Mouse (Mus musculus): Measurements from ENCODE around the gene Itpkc. TPM values are rescaled to one million over a fixed set of nuclear protein-coding genes. Genes with fewer than 3 reads are reported as not detected.
"Not testable (repeated sequence)": the region's sequence is repeated elsewhere in the genome, so short reads cannot be mapped to it uniquely, and the experiment has no call there.

Itpkc gene
- total RNA-seq (2021): 1 to 10 TPM; 8.0 TPM

GRCm38 (mm10) chr7:27228281-27228821, at the start of gene Itpkc:
Gene Itpkc (minus strand): TSS chr7:27228661.
- peak; percentile 92 for DNase-seq (ENCODE audit: low spot score in 2 of 2)
- intact Hi-C loops (cut with DNase I): loop anchor here (5.0 kb wide), 1 partner anchor 34 kb away; no protein-coding TSS in a partner anchor

DNA sequence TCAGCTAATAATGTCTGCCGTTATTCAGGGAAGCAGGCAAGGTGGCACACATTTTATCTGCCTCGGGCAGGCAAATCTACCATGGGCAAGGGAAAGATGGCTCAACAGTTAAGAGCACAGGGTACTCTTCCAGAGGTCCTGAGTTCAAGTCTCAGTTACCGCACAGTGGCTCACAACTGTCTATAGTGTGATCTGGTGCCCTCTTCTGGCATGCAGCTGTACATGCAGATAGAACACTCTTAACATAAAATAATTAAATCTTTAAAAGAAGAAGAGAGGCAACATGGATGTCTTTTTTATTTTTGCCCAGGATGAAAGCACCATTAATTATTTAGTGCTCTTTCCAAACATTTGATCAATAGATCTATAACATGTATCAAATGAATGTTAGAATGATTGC, 48.7 kb upstream of the Itpkc start:
- DNase-seq (ENCODE audit: low spot score in 2 of 2): no peak

DNA sequence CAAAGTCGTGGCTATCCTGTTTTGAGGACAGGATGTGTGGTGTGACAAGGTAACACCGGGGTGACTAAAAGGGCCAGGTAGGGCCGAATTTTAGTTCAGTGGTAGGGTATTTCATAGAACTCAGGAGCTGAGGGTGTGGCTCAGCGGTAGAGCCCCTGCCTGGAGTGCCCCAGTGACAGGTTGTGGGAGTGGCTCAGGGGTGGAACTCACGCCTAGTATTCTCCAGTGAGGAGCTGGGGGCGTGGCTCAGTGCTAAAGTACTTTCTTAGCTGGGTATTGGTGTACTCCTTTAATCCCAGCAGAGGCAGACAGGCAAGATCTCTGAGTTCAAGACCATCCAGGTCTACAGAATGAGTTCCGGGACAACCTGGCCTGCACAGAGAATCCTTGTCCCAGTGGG, 47.6 kb upstream of the Itpkc start:
- intact Hi-C loops (cut with DNase I): no loop called here
- DNase-seq (ENCODE audit: low spot score in 2 of 2): no peak

More for the DNA sequence above, 48.7 kb upstream of the Itpkc start:
- intact Hi-C loops (cut with DNase I): no loop called here

- DNase-seq (ENCODE audit: low spot score in 2 of 2): no peak
- intact Hi-C loops (cut with DNase I): no loop called here
Observed at GRCm38 (mm10) chr7:27274916-27275315, 46.5 kb upstream of the Itpkc start.

DNA sequence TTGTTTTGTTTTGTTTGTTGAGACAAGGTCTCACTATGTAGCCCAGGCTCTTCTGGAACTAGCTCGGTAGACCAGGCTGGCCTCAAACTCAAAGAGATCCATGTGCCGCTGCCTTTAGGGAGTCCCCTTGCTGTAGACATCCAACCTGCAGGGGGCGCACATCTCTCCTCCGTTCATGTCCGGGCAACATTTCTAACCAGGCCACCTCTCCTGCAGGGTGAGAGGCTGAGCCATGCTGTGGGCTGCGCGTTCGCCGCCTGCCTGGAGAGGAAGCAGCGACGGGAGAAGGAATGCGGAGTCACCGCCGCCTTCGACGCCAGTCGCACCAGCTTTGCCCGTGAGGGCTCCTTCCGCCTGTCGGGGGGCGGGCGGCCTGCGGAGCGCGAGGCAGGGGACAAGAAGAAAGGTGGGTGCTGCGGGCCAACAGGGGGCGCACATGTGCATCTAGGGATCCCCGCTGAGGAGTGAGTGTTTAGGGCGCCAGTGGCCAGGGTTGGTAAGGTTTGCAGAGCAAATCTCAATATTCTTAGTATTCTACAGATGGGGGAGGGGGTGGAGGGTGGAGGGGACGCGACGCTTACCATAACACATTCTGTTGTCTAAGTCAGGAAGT, 45.4 kb upstream of the Itpkc start:
- intact Hi-C loops (cut with DNase I): no loop called here
- DNase-seq (ENCODE audit: low spot score in 2 of 2): no peak

GRCm38 (mm10) chr7:27271423-27271822, 43.0 kb upstream of the Itpkc start:
- no peak for DNase-seq (ENCODE audit: low spot score in 2 of 2)
- intact Hi-C loops (cut with DNase I): no loop called here

- intact Hi-C loops (cut with DNase I): no loop called here
- peak; percentile 87 to 93 for DNase-seq (ENCODE audit: low spot score in 2 of 2)
Observed at GRCm38 (mm10) chr7:27266515-27267128, 38.2 kb upstream of the Itpkc start.

DNA sequence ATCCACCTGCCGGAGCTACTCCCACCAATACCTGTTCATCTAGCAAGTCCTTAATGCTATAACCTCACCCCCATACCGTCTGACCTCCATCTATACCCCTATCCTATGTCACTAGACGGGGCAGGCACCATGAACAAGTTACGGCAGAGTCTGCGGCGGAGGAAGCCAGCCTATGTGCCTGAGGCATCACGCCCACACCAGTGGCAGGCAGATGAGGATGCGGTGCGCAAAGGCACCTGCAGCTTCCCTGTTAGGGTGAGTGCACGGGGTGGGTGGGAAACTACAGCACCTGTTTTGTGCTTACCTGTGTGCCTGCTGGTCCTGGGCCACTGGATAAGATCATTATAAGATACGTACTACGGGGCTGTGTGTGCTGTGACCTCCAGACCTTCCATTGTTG, 36.3 kb upstream of the Itpkc start:
- no peak for DNase-seq (ENCODE audit: low spot score in 2 of 2)
- intact Hi-C loops (cut with DNase I): loop anchor here (5.0 kb wide), 1 partner anchor 37 kb away; the partner anchor contains the start of gene Itpkc

DNA sequence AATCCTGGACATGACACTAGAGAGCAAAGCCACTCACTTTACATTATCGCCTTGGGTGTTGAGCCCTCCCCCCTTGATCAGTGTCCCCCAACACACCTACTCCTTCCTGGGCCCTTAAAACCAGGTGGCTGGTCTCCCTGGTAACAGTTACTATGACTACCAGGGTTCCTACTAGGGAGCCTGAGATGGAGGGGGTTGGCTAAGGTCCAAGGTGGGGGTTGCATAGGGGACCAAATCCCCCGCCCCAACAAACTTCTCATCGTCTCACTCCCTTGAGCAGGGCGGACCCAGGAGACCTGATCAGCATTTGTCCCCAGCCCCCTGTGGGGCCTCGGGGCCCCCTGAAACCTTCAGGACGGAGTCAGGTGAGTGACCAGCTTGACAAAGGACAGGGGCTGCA, 33.4 kb upstream of the Itpkc start:
- intact Hi-C loops (cut with DNase I): loop anchor here (5.0 kb wide), 1 partner anchor 35 kb away; the partner anchor contains the start of gene Itpkc
- no peak for DNase-seq (ENCODE audit: low spot score in 2 of 2)

DNA sequence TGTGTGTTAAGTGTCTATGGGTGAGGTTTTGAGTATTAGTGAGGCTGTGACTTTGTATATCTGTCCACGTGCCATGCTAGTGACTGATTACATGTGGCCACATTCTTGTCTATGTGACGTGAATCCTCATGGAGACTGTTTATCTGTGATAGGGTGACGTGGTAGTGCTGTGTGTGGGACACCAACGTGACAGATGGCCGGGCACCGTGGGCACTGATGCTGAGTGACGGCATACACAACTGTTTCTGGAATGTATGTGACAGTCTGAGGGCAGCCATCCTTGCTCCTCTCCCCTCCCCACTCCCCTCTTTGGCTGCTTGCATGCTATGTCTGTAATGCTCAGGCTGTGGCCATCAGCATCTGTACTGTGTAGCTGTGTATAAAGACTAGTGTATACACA, 32.4 kb upstream of the Itpkc start:
- DNase-seq (ENCODE audit: low spot score in 2 of 2): peak in 1 of 2 experiments; percentile 55
- intact Hi-C loops (cut with DNase I): loop anchor here (5.0 kb wide), 1 partner anchor 34 kb away; the partner anchor contains the start of gene Itpkc

GRCm38 (mm10) chr7:27259771-27260170, 31.3 kb upstream of the Itpkc start:
- DNase-seq (ENCODE audit: low spot score in 2 of 2): no peak
- intact Hi-C loops (cut with DNase I): loop anchor here (5.0 kb wide), 1 partner anchor 32 kb away; the partner anchor contains the start of gene Itpkc

DNA sequence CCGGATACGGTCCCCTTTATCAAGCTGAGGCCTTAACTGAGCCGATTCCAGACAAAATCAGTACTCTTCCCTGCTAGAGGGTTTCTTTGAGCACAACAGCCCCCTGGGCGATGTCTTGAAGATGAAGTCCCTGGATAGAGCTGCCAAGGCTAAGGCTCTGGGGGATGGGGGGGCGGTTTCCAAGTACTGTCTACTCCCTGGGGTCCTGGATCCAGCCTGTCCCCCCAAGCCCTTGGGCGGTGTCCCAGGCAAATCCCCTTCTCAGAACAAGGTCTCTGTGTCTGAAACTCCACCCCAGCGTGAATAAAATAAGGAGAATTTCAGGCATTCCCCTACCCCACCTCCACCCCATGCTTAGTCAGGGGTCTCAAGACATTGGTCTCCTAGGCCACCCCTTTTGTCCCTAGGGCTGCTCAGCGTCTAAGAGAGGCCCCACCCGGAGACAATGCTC, 30.8 kb upstream of the Itpkc start:
- intact Hi-C loops (cut with DNase I): no loop called here
- no peak for DNase-seq (ENCODE audit: low spot score in 2 of 2)

GRCm38 (mm10) chr7:27258205-27258899, 29.9 kb upstream of the Itpkc start, which contains the start of gene Numbl:
Gene Numbl (plus strand): TSS chr7:27258433.
- intact Hi-C loops (cut with DNase I): no loop called here
- DNase-seq (ENCODE audit: low spot score in 2 of 2): peak; percentile 90 to 92

- intact Hi-C loops (cut with DNase I): no loop called here
- no peak for DNase-seq (ENCODE audit: low spot score in 2 of 2)
Observed at GRCm38 (mm10) chr7:27257852-27258204, 29.4 kb upstream of the Itpkc start.

GRCm38 (mm10) chr7:27257046-27257851, 28.8 kb upstream of the Itpkc start:
- intact Hi-C loops (cut with DNase I): no loop called here
- DNase-seq (ENCODE audit: low spot score in 2 of 2): peak; percentile 84 to 85

DNA sequence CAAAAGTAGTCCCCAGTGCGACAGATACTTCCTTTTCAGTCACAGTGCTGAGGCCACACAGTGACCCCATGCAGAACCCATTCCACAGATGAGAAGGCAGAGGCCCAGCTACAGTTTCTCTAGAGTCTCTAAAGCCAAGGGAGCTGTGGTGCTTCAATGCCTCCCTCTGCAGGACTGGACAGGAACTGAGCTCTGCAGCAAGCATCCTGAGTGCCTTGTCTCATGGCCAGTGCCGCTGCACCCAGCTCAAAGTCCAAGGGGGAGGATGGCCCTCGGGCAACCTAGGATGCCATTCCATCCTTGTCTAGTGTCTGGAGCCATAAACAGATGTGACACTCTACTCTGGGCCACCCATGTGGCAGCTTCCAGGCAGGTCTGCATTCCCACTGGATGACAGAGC, 27.3 kb upstream of the Itpkc start:
- intact Hi-C loops (cut with DNase I): no loop called here
- DNase-seq (ENCODE audit: low spot score in 2 of 2): no peak

DNA sequence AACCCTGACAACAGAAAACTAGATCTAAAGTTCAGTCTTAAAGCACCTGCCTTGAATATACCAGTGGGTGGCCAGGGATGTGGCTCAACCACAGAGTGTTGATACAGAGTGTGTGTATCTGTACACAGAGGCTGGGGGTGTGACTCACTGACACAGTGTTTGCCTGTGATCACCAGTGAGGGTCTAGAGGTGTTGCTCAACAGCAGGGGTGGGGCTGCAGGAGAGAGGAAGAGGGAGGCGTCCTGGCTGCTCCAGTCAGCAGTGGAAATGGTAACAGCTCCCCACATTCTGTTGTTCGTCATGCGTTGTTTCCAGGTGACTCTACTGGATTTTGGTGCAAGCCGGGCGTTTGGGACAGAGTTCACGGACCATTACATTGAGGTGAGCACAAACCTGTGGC, 23.5 kb upstream of the Itpkc start:
- intact Hi-C loops (cut with DNase I): no loop called here
- no peak for DNase-seq (ENCODE audit: low spot score in 2 of 2)

GRCm38 (mm10) chr7:27249928-27250327, 21.5 kb upstream of the Itpkc start:
- intact Hi-C loops (cut with DNase I): no loop called here
- no peak for DNase-seq (ENCODE audit: low spot score in 2 of 2)

DNA sequence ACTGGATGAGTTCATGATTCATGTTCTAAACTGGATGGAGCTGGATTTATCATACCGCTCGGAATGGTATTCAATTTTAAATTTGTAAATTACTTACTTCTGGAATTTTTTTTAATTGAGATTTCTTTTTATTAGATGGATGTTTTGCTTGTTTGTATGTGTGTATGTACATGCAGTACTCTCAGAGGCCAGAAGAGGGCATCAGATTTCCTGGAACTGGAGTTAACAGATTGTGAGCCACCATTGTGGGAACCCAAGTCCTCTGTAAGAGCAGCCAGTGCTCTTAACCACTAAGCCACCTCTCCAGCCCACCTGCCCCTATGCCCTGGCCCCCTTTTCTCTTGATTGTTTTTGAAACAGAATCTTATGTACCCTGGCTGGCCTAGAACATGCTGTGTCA, 20.7 kb upstream of the Itpkc start:
- intact Hi-C loops (cut with DNase I): no loop called here
- no peak for DNase-seq (ENCODE audit: low spot score in 2 of 2)

DNA sequence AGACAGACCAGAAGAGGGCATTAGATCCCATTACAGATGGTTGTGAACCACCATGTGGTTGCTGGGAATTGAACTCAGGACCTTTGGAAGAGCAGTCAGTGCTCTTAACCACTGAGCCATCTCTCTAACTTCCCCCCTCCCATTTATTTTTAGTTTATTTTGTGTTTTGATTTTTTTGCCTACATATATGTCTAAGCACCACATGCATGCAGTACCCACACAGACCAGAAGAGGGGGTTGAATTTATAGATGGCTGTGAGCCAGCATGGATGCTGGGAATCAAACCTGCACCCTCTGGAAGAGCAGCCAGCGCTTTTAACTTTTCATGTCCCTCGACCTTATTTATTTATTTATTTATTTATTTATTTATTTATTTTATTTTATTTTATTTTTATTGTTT, 15.6 kb upstream of the Itpkc start:
- DNase-seq (ENCODE audit: low spot score in 2 of 2); intact Hi-C loops (cut with DNase I): not testable (repeated sequence)
